Mouse (Mus musculus): ENCODE results near the gene Cdca3. TPM values are rescaled to one million over a fixed set of nuclear protein-coding genes. Genes with fewer than 3 reads are reported as not detected.
"Not testable (repeated sequence)": the region's sequence is repeated elsewhere in the genome, so short reads cannot be mapped to it uniquely, and the experiment has no call there.

Cdca3 gene
- total RNA-seq, 2 experiments from 2014 or later, result 459 to 529 TPM

DNA sequence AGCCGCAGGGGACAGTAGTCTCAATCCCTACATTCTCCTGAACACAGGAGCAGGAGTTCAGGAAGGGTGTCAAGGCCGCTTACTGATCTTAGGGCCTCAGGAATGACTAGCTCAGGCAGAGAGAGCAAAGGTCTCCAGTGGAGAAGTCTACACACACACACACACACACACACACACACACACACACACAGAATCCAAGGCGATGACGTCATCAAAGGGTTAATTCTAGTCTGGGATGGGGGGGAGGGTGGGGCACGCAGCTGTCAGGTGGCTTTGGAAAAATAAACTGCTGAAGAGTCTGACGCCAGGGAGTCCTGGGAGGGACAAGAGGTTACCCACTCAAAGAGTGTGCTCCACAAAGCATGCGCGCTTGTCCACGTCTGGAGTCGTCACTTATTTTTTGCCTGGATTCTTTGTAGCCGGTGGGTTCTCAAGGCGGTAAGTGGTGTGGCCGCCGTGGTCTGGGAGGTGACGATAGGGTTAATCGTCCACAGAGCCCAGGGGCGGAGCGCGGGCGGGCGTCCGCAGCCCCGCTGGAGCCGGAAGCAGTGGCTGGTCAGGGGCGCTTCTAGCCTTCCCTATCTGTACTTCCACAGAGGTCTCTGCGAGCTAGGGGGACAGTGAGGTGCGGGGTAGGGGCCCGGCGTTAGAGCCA, 20.9 kb upstream of the Cdca3 start, which contains the start of gene Spsb2:
Gene Spsb2, plus strand, starts transcription at position 304 of the 655 bp plus-strand sequence.
- ATAC-seq (replicated peaks; ENCODE audit: low FRiP score, poor library complexity, severe bottlenecking), result peak; percentile 65

DNA sequence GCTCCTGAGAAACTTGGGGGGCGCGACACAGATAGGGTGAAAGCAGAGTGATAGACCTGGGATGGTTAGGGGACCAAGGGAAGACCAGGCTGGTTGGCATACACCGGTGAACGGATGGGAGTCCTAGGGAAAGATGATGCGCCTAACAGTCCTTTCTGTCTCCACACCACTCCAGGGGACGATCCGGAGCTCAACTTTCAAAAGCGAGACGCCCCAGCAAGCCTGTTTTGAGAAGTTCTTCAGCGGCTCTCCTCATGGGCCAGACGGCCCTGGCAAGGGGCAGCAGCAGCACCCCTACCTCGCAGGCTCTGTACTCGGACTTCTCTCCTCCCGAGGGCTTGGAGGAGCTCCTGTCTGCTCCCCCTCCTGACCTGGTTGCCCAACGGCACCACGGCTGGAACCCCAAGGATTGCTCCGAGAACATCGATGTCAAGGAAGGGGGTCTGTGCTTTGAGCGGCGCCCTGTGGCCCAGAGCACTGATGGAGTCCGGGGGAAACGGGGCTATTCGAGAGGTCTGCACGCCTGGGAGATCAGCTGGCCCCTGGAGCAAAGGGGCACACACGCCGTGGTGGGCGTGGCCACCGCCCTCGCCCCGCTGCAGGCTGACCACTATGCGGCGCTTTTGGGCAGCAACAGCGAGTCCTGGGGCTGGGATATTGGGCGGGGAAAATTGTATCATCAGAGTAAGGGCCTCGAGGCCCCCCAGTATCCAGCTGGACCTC, 20.1 kb upstream of the Cdca3 start:
- ATAC-seq (replicated peaks; ENCODE audit: low FRiP score, poor library complexity, severe bottlenecking), result peak; percentile 70

DNA sequence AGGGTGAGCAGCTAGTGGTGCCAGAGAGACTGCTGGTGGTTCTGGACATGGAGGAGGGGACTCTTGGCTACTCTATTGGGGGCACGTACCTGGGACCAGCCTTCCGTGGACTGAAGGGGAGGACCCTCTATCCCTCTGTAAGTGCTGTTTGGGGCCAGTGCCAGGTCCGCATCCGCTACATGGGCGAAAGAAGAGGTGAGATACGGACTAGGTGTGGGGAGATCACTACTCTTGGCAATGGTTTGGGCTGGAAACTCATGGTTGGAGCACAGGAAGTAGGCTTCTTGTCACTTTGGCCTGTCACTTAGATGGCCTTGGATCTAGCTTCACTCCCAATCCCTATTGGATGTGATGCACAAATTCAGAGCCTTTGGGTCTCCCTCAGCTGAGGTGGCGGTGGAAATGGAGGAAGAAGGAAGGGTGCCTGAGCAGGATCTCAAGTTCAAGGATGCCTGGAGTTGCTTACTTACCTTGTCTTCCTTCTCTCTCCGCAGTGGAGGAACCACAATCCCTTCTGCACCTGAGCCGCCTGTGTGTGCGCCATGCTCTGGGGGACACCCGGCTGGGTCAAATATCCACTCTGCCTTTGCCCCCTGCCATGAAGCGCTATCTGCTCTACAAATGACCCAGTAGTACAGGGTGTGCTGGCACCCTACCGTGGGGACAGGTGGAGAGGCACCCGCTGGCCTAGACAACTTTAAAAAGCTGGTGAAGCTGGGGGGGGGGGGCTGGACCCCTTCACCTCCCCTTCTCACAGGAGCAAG, 19.4 kb upstream of the Cdca3 start:
- ATAC-seq (replicated peaks; ENCODE audit: low FRiP score, poor library complexity, severe bottlenecking), result no peak

GRCm38 (mm10) chr6:124810566-124811402, 18.6 kb upstream of the Cdca3 start:
- ATAC-seq (replicated peaks; ENCODE audit: low FRiP score, poor library complexity, severe bottlenecking), result not testable (repeated sequence)

DNA sequence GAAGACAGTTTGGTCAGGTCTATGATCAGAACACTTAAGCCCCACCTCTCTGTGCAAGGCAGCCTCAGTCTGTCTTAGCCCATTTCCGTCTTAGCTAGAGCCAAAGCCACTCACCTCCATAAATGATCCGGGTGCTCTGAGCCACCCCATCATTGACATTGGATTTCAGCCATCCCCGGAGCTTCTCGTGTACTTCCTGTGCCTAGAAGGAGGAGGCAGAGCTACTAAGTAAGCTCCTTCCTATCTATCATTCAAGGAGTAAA, 18.0 kb upstream of the Cdca3 start:
- no peak for ATAC-seq (replicated peaks; ENCODE audit: low FRiP score, poor library complexity, severe bottlenecking)

GRCm38 (mm10) chr6:124811701-124812560, 17.4 kb upstream of the Cdca3 start:
- ATAC-seq (replicated peaks; ENCODE audit: low FRiP score, poor library complexity, severe bottlenecking), result no peak

DNA sequence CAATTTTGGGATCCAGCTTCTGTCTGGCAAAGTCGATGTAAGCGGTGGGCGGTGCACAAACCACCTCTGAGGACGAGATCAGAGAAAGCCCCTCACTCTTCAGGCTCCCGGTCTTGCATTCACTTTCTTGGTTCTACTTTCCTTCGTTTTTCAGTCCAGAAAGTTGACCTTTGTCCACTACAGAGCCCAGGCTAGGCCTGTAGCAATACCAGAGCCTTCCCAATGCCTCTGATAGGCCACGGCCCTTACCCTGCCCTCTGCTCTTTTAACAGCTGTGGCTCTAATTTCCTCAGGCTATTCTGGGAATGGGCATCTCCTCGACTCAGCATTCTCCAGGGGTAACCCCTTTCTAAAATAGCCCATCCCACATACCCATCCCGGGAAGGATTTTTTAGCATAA, 16.5 kb upstream of the Cdca3 start:
- no peak for ATAC-seq (replicated peaks; ENCODE audit: low FRiP score, poor library complexity, severe bottlenecking)

- peak; percentile 30 for ATAC-seq (replicated peaks; ENCODE audit: low FRiP score, poor library complexity, severe bottlenecking)
These were observed 15.9 kb upstream of the Cdca3 start for GRCm38 (mm10) chr6:124813496-124813895.

DNA sequence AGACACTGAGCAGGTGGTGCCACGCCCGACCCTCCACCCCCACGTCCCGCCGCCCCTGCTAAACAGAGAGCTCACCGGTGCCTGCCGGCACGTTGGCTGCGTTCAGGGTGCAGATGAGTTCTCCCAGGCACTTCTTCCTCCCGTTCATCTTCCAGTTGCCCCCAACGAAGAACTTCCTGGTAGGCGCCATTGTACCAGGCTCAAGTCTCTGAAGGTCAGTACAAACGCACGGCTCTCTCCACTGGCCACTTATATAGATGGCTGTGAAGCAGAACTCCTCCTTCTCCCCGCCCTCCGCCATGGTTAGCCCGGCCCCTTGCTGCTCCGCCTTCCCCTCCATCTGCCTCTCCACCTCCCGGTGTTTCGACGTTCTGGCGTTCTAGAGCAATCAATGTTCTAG, 15.4 kb upstream of the Cdca3 start, which contains the start of gene Tpi1:
Gene Tpi1, minus strand, starts transcription at position 364 of the 400 bp plus-strand sequence.
- ATAC-seq (replicated peaks; ENCODE audit: low FRiP score, poor library complexity, severe bottlenecking), result peak; percentile 87

GRCm38 (mm10) chr6:124814448-124814847, 14.9 kb upstream of the Cdca3 start:
- ATAC-seq (replicated peaks; ENCODE audit: low FRiP score, poor library complexity, severe bottlenecking), result peak; percentile 13

- no peak for ATAC-seq (replicated peaks; ENCODE audit: low FRiP score, poor library complexity, severe bottlenecking)
These were observed 14.2 kb upstream of the Cdca3 start for GRCm38 (mm10) chr6:124814858-124815774.

DNA sequence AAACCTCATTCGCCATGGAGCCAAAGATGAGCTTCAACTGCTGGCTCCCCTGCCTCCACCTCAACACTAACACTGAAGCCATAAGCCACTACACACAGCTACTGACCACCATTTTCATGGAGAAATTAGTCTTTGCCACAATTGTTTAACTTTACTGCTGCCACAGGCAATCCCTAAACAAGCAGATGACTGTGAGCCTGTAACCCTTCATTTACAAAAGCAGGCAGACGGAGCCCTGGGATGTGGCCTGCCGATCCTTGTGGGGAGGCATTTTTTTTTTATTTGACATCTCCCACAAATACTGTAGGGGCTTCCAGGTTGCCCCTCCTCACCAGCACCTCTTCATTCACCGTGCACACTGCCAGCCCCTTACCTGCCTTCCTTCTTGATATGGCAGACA, 12.7 kb upstream of the Cdca3 start:
- ATAC-seq (replicated peaks; ENCODE audit: low FRiP score, poor library complexity, severe bottlenecking), result no peak

DNA sequence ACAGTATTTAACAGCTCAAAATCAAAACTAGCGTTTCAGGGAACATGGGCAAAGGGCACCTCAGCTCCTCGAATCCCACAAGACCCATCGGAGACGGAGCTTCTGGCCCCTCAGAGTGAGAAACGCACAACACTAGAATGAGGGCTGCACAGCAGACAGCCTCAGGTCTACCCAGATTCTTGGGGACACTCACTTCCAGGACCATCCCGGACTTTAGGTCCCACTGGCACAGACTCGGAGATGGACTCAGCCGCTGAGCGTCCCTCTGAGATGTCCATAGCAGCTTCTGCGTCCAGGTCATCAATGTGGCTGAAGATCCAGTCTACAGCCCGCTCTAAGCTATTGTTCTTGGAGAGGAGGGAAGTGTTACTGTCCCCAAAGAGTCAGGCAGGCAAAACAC, 12.2 kb upstream of the Cdca3 start:
- ATAC-seq (replicated peaks; ENCODE audit: low FRiP score, poor library complexity, severe bottlenecking), result no peak

- ATAC-seq (replicated peaks; ENCODE audit: low FRiP score, poor library complexity, severe bottlenecking), result no peak
These were observed 11.8 kb upstream of the Cdca3 start for GRCm38 (mm10) chr6:124817563-124817962.

DNA sequence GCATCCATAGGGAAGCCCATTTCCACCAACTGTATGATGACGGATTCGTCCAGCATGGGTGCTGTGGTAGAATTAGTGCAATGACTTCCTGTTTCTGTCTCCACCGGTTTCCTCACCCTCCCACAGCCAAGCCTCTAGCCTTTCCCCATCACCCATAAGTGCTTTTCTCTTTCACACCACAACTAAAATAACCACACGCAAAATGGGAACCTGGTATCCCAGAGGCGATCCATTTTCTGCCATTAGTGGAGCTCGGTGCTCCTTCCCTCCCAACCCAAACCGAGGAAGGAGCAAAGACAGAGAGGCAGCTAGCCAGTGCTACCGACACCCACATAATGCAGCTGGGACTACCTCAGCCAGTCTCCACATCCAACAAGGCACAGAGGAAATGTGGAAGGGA, 11.4 kb upstream of the Cdca3 start:
- no peak for ATAC-seq (replicated peaks; ENCODE audit: low FRiP score, poor library complexity, severe bottlenecking)

- ATAC-seq (replicated peaks; ENCODE audit: low FRiP score, poor library complexity, severe bottlenecking), result no peak
These were observed 8.5 kb upstream of the Cdca3 start for GRCm38 (mm10) chr6:124820891-124821290.

DNA sequence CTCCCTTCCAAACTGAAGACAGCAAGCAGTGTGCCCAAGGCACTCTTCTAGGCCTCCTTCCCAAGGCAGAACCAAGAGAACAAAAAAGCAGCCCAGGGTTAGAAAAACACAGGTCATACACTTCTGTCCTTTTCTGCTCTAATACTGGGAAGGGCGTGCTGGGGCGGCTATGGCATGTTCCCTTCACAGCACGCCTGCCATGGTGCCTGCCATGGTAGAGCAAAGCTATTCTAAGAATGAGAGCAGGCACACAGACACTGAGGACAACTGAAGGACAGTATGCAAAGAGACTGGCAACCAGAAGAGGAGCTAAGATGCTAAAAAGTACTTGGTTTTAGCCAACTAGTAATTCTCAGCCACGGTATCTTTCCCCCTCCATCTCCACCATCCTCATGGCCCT, 7.3 kb upstream of the Cdca3 start:
- ATAC-seq (replicated peaks; ENCODE audit: low FRiP score, poor library complexity, severe bottlenecking), result no peak

GRCm38 (mm10) chr6:124828101-124828592, 1.2 kb upstream of the Cdca3 start:
- no peak for ATAC-seq (replicated peaks; ENCODE audit: low FRiP score, poor library complexity, severe bottlenecking)

Data from erythroid progenitor cell, adult 5-6 weeks (primary cell).